Mouse (Mus musculus) MEL (cell line): ENCODE data around the gene Unc93b1. TPM values are rescaled to one million over a fixed set of nuclear protein-coding genes. Genes with fewer than 3 reads are reported as not detected.

Source experiments
- polyA plus RNA-seq, 2 experiments: library from polyadenylated mRNA; stranded (reverse) in 1 of 2; unstranded in 1 of 2; fragments of >175 nt in 1 of 2; fragments of >200 nt in 1 of 2; gene quantifications; 2 replicates each; pipeline versions ENCODE4 v1.2.1 to v1.2.4; 2012; ENCODE audit warnings: low replicate concordance in 2 of 2, low read depth in 1 of 2; ENCODE audit not compliant: insufficient read length in 2 of 2, insufficient read depth in 1 of 2, missing spikeins in 1 of 2
- total RNA-seq: library from RNA; depleted of rRNA; stranded (reverse); fragments of 300-350 nt; gene quantifications from 2 replicates; pipeline ENCODE4 v1.2.3, GENCODE M21; 2012; rRNA removed

Unc93b1 gene
- total and polyA plus RNA-seq, 3 experiments = 4.7 to 8.2 TPM; not detected in 1

Other genes starting within 250 kb of the Unc93b1 start
- gene Lrp5, start 248.6 kb upstream of the Unc93b1 start, total RNA-seq = 12.3 and 16.1 TPM in 2 replicates
- gene Lrp5, start 248.6 kb upstream of the Unc93b1 start, polyA plus RNA-seq = 10 to 100 TPM in 1 of 2 experiments, not detected in 1; 31.9 TPM
- 16.7 and 22.4 TPM in 2 replicates for gene 1810055G02Rik, start 226.9 kb upstream of the Unc93b1 start, total RNA-seq
- 10 to 100 TPM in 1 of 2 experiments, not detected in 1; 32.3 TPM for gene 1810055G02Rik, start 226.9 kb upstream of the Unc93b1 start, polyA plus RNA-seq
- gene Kmt5b, start 167.8 kb upstream of the Unc93b1 start, total RNA-seq = 14.9 and 16.1 TPM in 2 replicates
- gene Kmt5b, start 167.8 kb upstream of the Unc93b1 start, polyA plus RNA-seq = 10 to 100 TPM in 1 of 2 experiments, not detected in 1; 23.9 TPM
- 11.1 and 12.5 TPM in 2 replicates for gene Chka, start 83.4 kb upstream of the Unc93b1 start, total RNA-seq
- gene Chka, start 83.4 kb upstream of the Unc93b1 start, polyA plus RNA-seq = 10 to 100 TPM in 1 of 2 experiments, not detected in 1; 21.0 TPM
- 17.0 and 21.4 TPM in 2 replicates for gene Tcirg1, start 28.1 kb upstream of the Unc93b1 start, total RNA-seq
- gene Tcirg1, start 28.1 kb upstream of the Unc93b1 start, polyA plus RNA-seq = 10 to 100 TPM in 1 of 2 experiments, not detected in 1; 32.6 TPM
- gene Ndufs8, start 22.4 kb upstream of the Unc93b1 start, total RNA-seq = 204 and 205 TPM in 2 replicates
- gene Ndufs8, start 22.4 kb upstream of the Unc93b1 start, polyA plus RNA-seq = 100 to 1,000 TPM in 1 of 2 experiments, not detected in 1; 243 TPM
- 0.07 and 0.08 TPM in 2 replicates for gene Aldh3b1, start 5.4 kb upstream of the Unc93b1 start, total RNA-seq
- gene Aldh3b1, start 5.4 kb upstream of the Unc93b1 start, polyA plus RNA-seq = under 1 TPM in 1 of 2 experiments, not detected in 1; 0.10 TPM
- gene Aldh3b3, start 23.5 kb downstream of the Unc93b1 start, total RNA-seq = not detected in 2 replicates
- gene Aldh3b3, start 23.5 kb downstream of the Unc93b1 start, polyA plus RNA-seq = not detected
- gene Aldh3b2, start 37.1 kb downstream of the Unc93b1 start, total RNA-seq = not detected in 2 replicates
- gene Aldh3b2, start 37.1 kb downstream of the Unc93b1 start, polyA plus RNA-seq = not detected
- gene Acy3, start 51.4 kb downstream of the Unc93b1 start, total RNA-seq = 3.3 and 5.9 TPM in 2 replicates
- gene Acy3, start 51.4 kb downstream of the Unc93b1 start, polyA plus RNA-seq = 10 to 100 TPM in 1 of 2 experiments, not detected in 1; 12.1 TPM
- not detected in 2 replicates for gene Tbx10, start 57.6 kb downstream of the Unc93b1 start, total RNA-seq
- gene Tbx10, start 57.6 kb downstream of the Unc93b1 start, polyA plus RNA-seq = not detected
- gene Nudt8, start 65.4 kb downstream of the Unc93b1 start, total RNA-seq = 64.8 and 71.5 TPM in 2 replicates
- 10 to 100 TPM in 1 of 2 experiments, not detected in 1; 58.1 TPM for gene Nudt8, start 65.4 kb downstream of the Unc93b1 start, polyA plus RNA-seq
- gene Gm49405, start 65.4 kb downstream of the Unc93b1 start, total RNA-seq = 1.8 and 3.6 TPM in 2 replicates
- 1 to 10 TPM in 1 of 2 experiments, not detected in 1; 5.7 TPM for gene Gm49405, start 65.4 kb downstream of the Unc93b1 start, polyA plus RNA-seq
- 6.8 and 9.9 TPM in 2 replicates for gene Doc2g, start 68.1 kb downstream of the Unc93b1 start, total RNA-seq
- 10 to 100 TPM in 1 of 2 experiments, not detected in 1; 16.0 TPM for gene Doc2g, start 68.1 kb downstream of the Unc93b1 start, polyA plus RNA-seq
- gene Ndufv1, start 77.6 kb downstream of the Unc93b1 start, total RNA-seq = 235 and 267 TPM in 2 replicates
- gene Ndufv1, start 77.6 kb downstream of the Unc93b1 start, polyA plus RNA-seq = 100 to 1,000 TPM in 1 of 2 experiments, not detected in 1; 218 TPM
- gene Gstp1, start 102.8 kb downstream of the Unc93b1 start, total RNA-seq = 251 and 270 TPM in 2 replicates
- 100 to 1,000 TPM in 1 of 2 experiments, not detected in 1; 369 TPM for gene Gstp1, start 102.8 kb downstream of the Unc93b1 start, polyA plus RNA-seq
- gene Gstp2, start 110.8 kb downstream of the Unc93b1 start, total RNA-seq = 7.4 TPM in 1 of 2 replicates, not detected in the other
- gene Gstp2, start 110.8 kb downstream of the Unc93b1 start, polyA plus RNA-seq = under 1 TPM in 1 of 2 experiments, not detected in 1; 0.65 TPM
- not detected in 2 replicates for gene Gstp3, start 124.4 kb downstream of the Unc93b1 start, total RNA-seq
- under 1 TPM in 1 of 2 experiments, not detected in 1; 0.84 TPM for gene Gstp3, start 124.4 kb downstream of the Unc93b1 start, polyA plus RNA-seq
- gene Cabp2, start 146.4 kb downstream of the Unc93b1 start, total RNA-seq = not detected in 2 replicates
- under 1 TPM in 1 of 2 experiments, not detected in 1; 0.14 TPM for gene Cabp2, start 146.4 kb downstream of the Unc93b1 start, polyA plus RNA-seq
- gene Cdk2ap2, start 162.0 kb downstream of the Unc93b1 start, total RNA-seq = 53.4 and 53.5 TPM in 2 replicates
- 10 to 100 TPM in 1 of 2 experiments, not detected in 1; 97.6 TPM for gene Cdk2ap2, start 162.0 kb downstream of the Unc93b1 start, polyA plus RNA-seq
- 18.4 and 25.3 TPM in 2 replicates for gene Pitpnm1, start 164.8 kb downstream of the Unc93b1 start, total RNA-seq
- gene Pitpnm1, start 164.8 kb downstream of the Unc93b1 start, polyA plus RNA-seq = 10 to 100 TPM in 1 of 2 experiments, not detected in 1; 51.2 TPM
- gene Aip, start 190.7 kb downstream of the Unc93b1 start, total RNA-seq = 37.8 and 40.0 TPM in 2 replicates
- gene Aip, start 190.7 kb downstream of the Unc93b1 start, polyA plus RNA-seq = 100 to 1,000 TPM in 1 of 2 experiments, not detected in 1; 101 TPM
- gene Gpr152, start 204.6 kb downstream of the Unc93b1 start, total RNA-seq = not detected in 2 replicates
- under 1 TPM in 1 of 2 experiments, not detected in 1; 0.03 TPM for gene Gpr152, start 204.6 kb downstream of the Unc93b1 start, polyA plus RNA-seq
- 0.08 and 0.13 TPM in 2 replicates for gene Cabp4, start 208.8 kb downstream of the Unc93b1 start, total RNA-seq
- gene Cabp4, start 208.8 kb downstream of the Unc93b1 start, polyA plus RNA-seq = under 1 TPM in 1 of 2 experiments, not detected in 1; 0.24 TPM
- gene Coro1b, start 213.4 kb downstream of the Unc93b1 start, total RNA-seq = 54.1 and 55.5 TPM in 2 replicates
- 100 to 1,000 TPM in 1 of 2 experiments, not detected in 1; 111 TPM for gene Coro1b, start 213.4 kb downstream of the Unc93b1 start, polyA plus RNA-seq
- gene Ptprcap, start 218.4 kb downstream of the Unc93b1 start, total RNA-seq = 75.7 and 80.3 TPM in 2 replicates
- 10 to 100 TPM in 1 of 2 experiments, not detected in 1; 67.9 TPM for gene Ptprcap, start 218.4 kb downstream of the Unc93b1 start, polyA plus RNA-seq
- 7.4 and 8.7 TPM in 2 replicates for gene Rps6kb2, start 228.2 kb downstream of the Unc93b1 start, total RNA-seq
- gene Rps6kb2, start 228.2 kb downstream of the Unc93b1 start, polyA plus RNA-seq = 10 to 100 TPM in 1 of 2 experiments, not detected in 1; 19.8 TPM
- 0.39 and 0.81 TPM in 2 replicates for gene Carns1, start 240.3 kb downstream of the Unc93b1 start, total RNA-seq
- gene Carns1, start 240.3 kb downstream of the Unc93b1 start, polyA plus RNA-seq = under 1 TPM in 1 of 2 experiments, not detected in 1; 0.63 TPM